16 mouse cellular contexts compared by ENCODE assay signal in genomic region chr2:147845256-147845655, GRCm38 (mm10).
"Had no signal": no experiment of that assay in that cellular context is flagged by ENCODE, and none has a peak within 500 bp of the region (broad histone marks: within the 10 kb centered on the region; RNA-seq: fewer than 3 reads in every experiment).

No protein-coding gene starts in this region.

- ATAC-seq: midbrain, embryonic 13.5 days; midbrain, embryonic 15.5 days had no signal

- DNase-seq: lung, adult 18-20 months; lung, embryonic 14.5 days; lung, postnatal 10 days; lung, postnatal 36 days; right cerebral cortex, postnatal 25 days; thymus, adult 18-20 months; thymus, postnatal 14 days; thymus, postnatal 36 days had no signal

- H3K4me3 ChIP-seq: megakaryocyte, embryonic 14.5 days; midbrain, embryonic 13.5 days; midbrain, embryonic 15.5 days; neural tube, embryonic 12.5 days; stomach, embryonic 15.5 days had no signal

- H3K27ac ChIP-seq: liver, embryonic 14.5 days; macrophage; midbrain, embryonic 13.5 days; midbrain, embryonic 15.5 days; neural tube, embryonic 12.5 days; stomach, embryonic 15.5 days; stomach, postnatal 0 days had no signal
